Mouse (Mus musculus): ENCODE results near the gene Usp30. TPM values are rescaled to one million over a fixed set of nuclear protein-coding genes. Genes with fewer than 3 reads are reported as not detected.

The Usp30 gene
- polyA plus RNA-seq, 1 experiment from 2014 or later, result 14.3 TPM

DNA sequence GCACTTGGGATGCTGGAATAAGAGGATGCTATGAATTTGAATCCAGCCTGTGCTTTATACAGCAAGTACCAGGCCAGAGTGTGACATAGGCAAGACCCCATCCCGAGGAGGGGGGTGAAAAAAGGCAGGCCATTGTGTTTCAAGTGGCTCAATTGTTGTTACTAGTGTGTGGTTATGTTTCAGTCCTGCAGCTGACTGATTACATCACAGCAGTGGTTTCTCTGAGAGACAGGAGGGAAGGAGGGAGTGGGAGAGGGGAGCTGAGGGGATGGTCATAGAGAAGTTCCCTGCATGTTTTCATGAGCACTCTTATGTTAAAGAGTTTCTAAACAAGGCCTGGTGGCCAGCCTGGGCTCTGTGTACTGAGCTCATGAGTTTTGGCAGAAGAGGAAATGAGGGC lies 37.5 kb downstream of the Usp30 start:
- ATAC-seq (replicated peaks; ENCODE audit: low FRiP score), result no peak
- peaks cover 18% of the 10 kb centered on the region for H3K4me1 ChIP-seq
- 0 out of 2 replicates have a peak, but pooled peaks cover 3% of the 10 kb centered on the region for H3K27me3 ChIP-seq
- no peak overlapping the region for H3K9ac ChIP-seq
- 85% methylated on average over 1 of the region's 1 CpGs for WGBS
- no peaks in the 10 kb centered on the region for H3K9me3 ChIP-seq (replicated peaks)
- peaks cover 56% of the 10 kb centered on the region for H3K36me3 ChIP-seq
- H3K4me3 ChIP-seq (replicated peaks), result no peak overlapping the region
- H3K27ac ChIP-seq, result no peak overlapping the region
- H3K4me2 ChIP-seq, result no peak overlapping the region

DNA sequence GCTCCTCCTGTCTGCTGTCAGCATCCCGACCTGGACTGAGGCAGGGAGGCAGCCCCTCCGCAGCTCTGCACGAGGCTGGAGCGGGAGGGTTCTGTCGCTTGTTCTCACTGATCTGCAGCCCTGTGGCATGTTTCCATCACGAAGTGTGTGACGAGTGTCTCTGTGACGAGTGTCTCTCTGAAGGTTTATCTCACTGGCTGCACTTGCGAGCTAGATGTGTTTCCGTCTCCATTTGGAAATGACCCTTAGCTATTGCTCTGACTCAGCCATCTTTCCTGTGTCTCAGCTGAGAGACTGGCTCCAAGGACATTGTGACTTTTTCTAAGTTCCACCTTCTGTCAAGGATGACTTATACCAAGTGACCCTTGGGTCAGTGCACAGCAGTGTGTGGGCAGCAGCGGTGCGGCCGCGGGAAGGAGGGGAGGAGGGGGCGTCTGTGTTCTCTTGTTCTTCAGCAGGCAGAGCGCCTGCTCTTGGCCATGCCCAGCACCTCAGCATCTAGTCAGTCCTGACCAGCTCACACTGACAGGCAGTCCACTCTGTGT lies 41.2 kb downstream of the Usp30 start:
- H3K9ac ChIP-seq, result no peak overlapping the region
- 55% methylated on average over 16 of the region's 16 CpGs for WGBS
- peaks cover 92% of the 10 kb centered on the region for H3K36me3 ChIP-seq
- H3K27me3 ChIP-seq, result no peaks in the 10 kb centered on the region
- peaks cover 5% of the 10 kb centered on the region; the same call in 1 of the 2 replicates for H3K4me1 ChIP-seq
- ATAC-seq (replicated peaks; ENCODE audit: low FRiP score), result 0 out of 2 replicates have a peak, but pooled peaks have one; percentile 46
- H3K27ac ChIP-seq, result no peak overlapping the region
- H3K4me3 ChIP-seq (replicated peaks), result no peak overlapping the region
- H3K9me3 ChIP-seq (replicated peaks), result no peaks in the 10 kb centered on the region
- H3K4me2 ChIP-seq, result no peak overlapping the region

DNA sequence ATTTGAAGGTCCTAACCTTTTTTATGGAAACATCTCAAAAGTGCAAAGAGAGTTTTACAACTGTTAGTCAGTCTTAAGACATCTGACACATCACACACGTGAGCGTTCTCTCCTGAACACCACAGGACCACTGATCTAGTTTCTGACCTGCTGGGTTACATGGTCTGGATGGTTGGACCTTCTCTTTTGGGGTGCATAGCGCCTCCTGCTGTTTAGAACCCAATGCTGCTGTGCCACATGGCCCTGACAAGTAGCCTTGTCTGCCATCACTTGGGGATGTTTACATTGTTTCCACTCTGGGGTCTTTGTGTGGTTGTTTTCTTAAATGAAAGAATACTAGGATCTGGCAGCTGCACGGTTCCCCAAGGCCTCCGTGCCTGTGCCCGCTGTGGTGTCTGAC lies 48.1 kb downstream of the Usp30 start:
- Histone ChIP-seq H3K27me3 (no peaks in the 10 kb centered on the region), H3K4me3 (replicated peaks) (no peak overlapping the region), H3K27ac (no peak overlapping the region), H3K4me2 (no peak overlapping the region), H3K9me3 (replicated peaks) (no peaks in the 10 kb centered on the region), H3K4me1 (no peaks in the 10 kb centered on the region), H3K9ac (no peak overlapping the region), H3K36me3 (peaks cover 96% of the 10 kb centered on the region)
- WGBS, result 88% methylated on average over 6 of the region's 6 CpGs
- ATAC-seq (replicated peaks; ENCODE audit: low FRiP score), result no peak

DNA sequence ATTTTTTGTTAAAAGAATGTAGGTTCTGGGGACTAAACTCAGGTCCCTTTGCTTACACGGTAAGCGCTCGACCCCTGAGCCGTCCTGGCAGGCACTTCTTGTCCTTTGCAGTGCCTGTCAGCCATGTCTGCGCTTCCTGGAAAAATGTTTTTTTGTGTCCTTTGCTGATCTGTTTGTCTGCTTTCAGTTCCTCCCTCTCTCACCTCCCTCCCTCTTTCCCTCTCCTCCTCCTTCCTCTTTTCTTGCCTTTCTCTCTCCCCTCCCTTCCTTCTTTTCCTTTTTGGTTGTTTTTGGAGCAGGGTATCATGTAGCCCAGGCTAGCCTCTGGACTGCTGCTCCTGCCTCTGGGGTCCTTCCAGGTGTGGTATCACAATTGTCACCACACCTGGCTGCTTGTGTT lies 49.8 kb downstream of the Usp30 start:
- Histone ChIP-seq H3K27ac (no peak overlapping the region), H3K4me2 (no peak overlapping the region), H3K36me3 (peaks cover 94% of the 10 kb centered on the region), H3K9ac (no peak overlapping the region), H3K27me3 (no peaks in the 10 kb centered on the region), H3K4me1 (no peaks in the 10 kb centered on the region), H3K4me3 (replicated peaks) (no peak overlapping the region), H3K9me3 (replicated peaks) (no peaks in the 10 kb centered on the region)
- 80% methylated on average over 5 of the region's 5 CpGs for WGBS
- no peak for ATAC-seq (replicated peaks; ENCODE audit: low FRiP score)

DNA sequence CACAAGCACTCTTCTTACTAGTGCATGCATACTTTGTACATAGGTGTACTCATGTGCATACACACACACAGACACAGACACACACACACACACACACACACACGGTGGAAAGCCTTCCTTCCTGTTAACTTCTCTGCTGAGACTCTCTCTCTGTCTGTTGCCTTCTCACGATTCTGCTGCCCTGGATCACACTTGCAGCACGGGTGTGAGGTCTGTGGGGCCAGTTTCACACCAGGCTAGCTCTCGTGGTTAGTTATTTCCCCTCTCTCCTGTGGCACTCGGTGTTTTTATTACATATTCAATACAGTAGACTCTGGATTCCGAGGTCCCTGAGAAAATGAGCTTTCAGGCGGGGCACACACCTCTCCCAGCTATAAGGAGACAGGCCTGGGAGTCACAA lies 51.3 kb downstream of the Usp30 start:
- no peak for ATAC-seq (replicated peaks; ENCODE audit: low FRiP score)
- Histone ChIP-seq H3K27ac (no peak overlapping the region), H3K4me2 (no peak overlapping the region), H3K4me1 (no peaks in the 10 kb centered on the region), H3K4me3 (replicated peaks) (no peak overlapping the region), H3K27me3 (no peaks in the 10 kb centered on the region), H3K9me3 (replicated peaks) (no peaks in the 10 kb centered on the region), H3K9ac (no peak overlapping the region), H3K36me3 (peaks cover 94% of the 10 kb centered on the region)
- WGBS, result 86% methylated on average over 7 of the region's 7 CpGs

DNA sequence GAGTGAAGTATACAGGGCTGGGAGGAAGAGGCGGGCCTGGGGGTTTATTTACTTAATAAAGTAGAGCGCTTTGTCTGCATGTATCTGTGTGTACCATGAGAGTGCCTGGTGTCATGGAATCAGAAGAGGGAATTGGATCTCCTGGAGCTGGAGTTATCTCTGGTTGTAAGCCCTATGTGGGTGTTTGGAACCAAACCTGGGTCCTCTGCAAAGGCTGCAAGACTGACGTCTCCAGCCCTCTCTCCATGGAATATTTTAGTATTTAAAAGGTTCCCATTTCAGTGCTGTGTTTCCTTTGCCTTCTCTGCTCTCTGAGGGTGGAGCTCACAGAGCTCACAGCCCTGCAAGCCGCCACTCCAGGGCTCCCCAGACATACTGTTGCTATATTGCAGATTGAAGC lies 54.5 kb downstream of the Usp30 start:
- Histone ChIP-seq H3K4me3 (replicated peaks) (no peak overlapping the region), H3K4me2 (no peak overlapping the region), H3K9me3 (replicated peaks) (no peaks in the 10 kb centered on the region), H3K9ac (no peak overlapping the region), H3K4me1 (no peaks in the 10 kb centered on the region), H3K27ac (no peak overlapping the region), H3K27me3 (no peaks in the 10 kb centered on the region), H3K36me3 (peaks cover 95% of the 10 kb centered on the region)
- 85% methylated on average over 4 of the region's 4 CpGs for WGBS
- ATAC-seq (replicated peaks; ENCODE audit: low FRiP score), result no peak

DNA sequence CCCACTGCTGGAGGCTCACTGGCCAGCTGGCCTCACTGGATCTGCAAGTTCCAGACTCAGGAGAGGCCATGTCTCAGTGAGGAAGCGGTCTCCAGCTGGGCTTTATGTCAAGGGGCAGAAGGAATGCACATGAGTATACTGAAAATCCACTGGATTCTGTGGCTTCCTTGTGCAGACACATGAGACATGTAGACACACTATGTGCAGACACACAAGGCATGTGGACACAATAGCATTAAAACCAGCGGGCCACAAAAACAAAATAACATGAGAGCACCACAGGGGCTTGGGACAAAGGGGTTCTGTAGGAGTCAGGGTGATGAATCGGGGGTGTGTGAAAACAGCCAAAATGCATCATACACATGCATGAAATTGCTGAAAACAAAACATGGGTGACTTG lies 60.7 kb downstream of the Usp30 start:
- no peak overlapping the region for H3K27ac ChIP-seq
- no peak overlapping the region for H3K4me2 ChIP-seq
- H3K36me3 ChIP-seq, result peaks cover 46% of the 10 kb centered on the region
- WGBS, result 91% methylated on average over 3 of the region's 3 CpGs
- H3K9me3 ChIP-seq (replicated peaks), result no peaks in the 10 kb centered on the region
- H3K27me3 ChIP-seq, result no peaks in the 10 kb centered on the region
- no peak overlapping the region for H3K9ac ChIP-seq
- peaks cover 19% of the 10 kb centered on the region for H3K4me1 ChIP-seq
- no peak overlapping the region for H3K4me3 ChIP-seq (replicated peaks)
- ATAC-seq (replicated peaks; ENCODE audit: low FRiP score), result no peak

DNA sequence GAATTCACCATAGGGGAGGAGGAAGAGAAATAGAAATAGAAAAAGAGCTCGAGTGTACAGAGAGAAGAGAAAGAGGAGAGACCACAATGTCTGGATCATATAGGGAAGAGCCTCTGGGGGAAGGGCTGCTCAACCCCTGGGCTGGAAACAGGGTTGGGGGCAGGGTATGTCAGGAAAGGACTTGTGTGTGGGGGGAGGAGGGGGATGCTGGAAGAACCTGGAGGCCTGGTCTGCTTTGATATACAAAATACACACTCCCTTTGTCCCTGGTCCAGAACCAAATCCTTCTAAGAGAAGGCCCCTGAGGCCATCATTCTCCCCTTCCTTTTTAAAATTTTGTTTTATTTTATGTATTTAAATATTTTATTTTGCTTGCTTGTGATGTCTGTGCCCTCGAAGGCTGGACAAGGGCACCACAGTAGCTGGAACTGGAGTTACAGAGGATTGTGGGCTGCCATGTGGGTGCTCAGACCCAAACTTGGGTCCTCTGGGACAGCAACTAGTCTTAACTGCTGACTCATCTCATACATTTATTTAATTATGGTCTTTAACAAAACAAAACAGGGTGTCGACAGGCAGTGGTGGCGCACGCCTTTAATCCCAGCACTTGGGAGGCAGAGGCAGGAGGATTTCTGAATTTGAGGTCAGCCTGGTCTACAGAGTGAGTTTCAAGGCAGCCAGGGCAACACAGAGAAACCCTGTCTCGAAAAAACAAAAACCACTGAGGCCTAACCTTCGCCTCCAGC lies 61.4 kb downstream of the Usp30 start:
- WGBS, result 86% methylated on average over 7 of the region's 7 CpGs

DNA sequence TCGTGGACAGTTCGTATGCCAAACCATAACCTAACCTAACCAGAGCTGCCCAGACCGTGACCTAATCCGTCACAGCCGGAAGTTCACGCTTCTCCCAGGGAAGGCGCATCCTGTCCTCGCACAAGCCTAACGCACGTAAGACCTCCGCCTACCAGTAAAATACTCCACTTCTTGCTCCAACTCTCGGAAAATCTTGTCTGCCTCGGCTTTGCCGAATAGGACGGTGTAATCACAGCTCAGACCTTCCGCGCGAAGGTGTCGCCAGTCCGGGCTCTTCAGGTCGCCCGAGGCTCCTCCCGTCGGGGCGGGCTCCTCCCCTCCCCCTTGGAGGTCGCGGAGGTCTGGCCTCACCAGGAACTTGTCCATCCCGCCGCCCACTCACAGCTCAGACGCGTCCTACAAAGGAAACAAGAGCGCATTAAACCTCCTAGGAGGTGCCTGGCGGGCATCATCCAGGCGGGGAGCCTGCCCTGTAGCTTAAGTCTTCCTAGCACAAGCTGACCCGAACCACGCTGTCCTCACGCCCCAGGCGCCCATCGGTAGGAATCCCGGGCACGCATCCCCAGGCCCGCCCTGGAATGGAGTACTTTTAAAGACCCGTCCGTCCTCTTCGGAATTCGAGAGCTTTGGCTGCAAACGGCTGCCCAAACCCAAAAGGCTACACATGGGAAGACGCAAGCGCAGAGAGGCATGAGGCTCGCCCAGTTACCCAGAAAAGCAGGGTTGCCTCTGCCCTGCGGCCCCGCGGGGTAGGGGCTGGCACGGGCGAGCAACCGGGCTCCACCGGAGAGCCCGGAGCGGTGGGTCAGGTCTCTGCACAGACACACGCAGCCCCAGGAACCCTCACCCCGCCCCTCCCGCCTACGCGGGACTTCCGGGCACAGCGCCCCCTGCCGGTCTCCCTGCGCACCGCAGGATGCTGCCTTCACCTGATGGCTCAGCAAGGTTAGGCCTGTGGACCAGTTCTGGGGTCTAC lies 62.4 kb downstream of the Usp30 start, which contains the start of gene Alkbh2:
TSS of gene Alkbh2 (minus strand) at position 845 of the 976 bp plus-strand sequence.
- Histone ChIP-seq H3K27me3 (no peaks in the 10 kb centered on the region), H3K27ac (peak within 1 kb of the TSS; percentile 94), H3K9me3 (replicated peaks) (no peaks in the 10 kb centered on the region), H3K4me2 (peak within 1 kb of the TSS; percentile 98), H3K9ac (peak within 1 kb of the TSS; percentile 67), H3K36me3 (peaks cover 30% of the 10 kb centered on the region), H3K4me3 (replicated peaks) (peak within 1 kb of the TSS; percentile 70), H3K4me1 (peaks cover 33% of the 10 kb centered on the region)
- under 1% methylated on average over 69 of the region's 69 CpGs for WGBS
- peak; percentile 10; the same call in 1 of the 2 replicates for ATAC-seq (replicated peaks; ENCODE audit: low FRiP score)

More for the DNA sequence above, 61.4 kb downstream of the Usp30 start:
- H3K4me1 ChIP-seq, result peaks cover 24% of the 10 kb centered on the region
- no peaks in the 10 kb centered on the region for H3K9me3 ChIP-seq (replicated peaks)
- H3K9ac ChIP-seq, result no peak overlapping the region
- peaks cover 39% of the 10 kb centered on the region for H3K36me3 ChIP-seq
- peak overlapping the region; percentile 94; the same call in 1 of the 2 replicates for H3K27ac ChIP-seq
- no peak for ATAC-seq (replicated peaks; ENCODE audit: low FRiP score)
- no peaks in the 10 kb centered on the region for H3K27me3 ChIP-seq
- peak overlapping the region; percentile 98 for H3K4me2 ChIP-seq
- H3K4me3 ChIP-seq (replicated peaks), result peak overlapping the region; percentile 70

DNA sequence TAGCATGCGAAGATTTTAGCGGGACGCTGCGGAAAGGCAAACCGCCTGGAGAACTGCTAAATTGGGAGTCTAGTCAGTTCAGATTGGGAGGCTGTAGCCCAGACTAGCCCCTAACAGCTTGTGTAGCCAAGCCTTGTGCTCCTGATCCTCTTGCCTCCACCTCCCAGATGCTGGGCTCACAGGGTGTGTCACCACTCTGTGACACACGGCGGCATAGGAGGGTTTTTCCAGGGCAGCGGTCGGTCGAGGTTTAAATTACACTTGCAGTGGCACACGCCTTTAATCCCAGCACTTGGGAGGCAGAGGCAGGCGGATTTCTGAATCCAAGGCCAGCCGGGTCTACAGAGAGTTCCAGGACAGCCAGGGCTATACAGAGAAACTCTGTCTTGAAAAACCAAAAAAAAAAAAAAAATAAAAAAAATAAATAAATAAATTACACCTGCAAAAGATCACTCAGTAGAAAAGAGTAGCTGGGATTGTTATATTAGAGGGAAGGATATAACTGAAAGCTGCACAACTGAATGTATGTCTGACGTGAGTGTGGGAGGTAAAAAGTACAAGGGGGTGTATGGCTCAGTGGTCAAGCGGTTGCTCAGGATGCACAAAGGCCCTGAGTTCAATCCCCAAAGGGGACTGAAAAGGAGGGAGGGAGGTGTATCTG lies 64.4 kb downstream of the Usp30 start:
- peaks cover 47% of the 10 kb centered on the region for H3K4me1 ChIP-seq
- H3K4me3 ChIP-seq (replicated peaks), result peak overlapping the region; percentile 84
- H3K4me2 ChIP-seq, result peak overlapping the region; percentile 96
- peaks cover 15% of the 10 kb centered on the region for H3K36me3 ChIP-seq
- 78% methylated on average over 15 of the region's 15 CpGs for WGBS
- ATAC-seq (replicated peaks; ENCODE audit: low FRiP score), result no peak
- H3K27me3 ChIP-seq, result no peaks in the 10 kb centered on the region
- H3K9ac ChIP-seq, result peak overlapping the region; percentile 67; the same call in 1 of the 2 replicates
- no peaks in the 10 kb centered on the region for H3K9me3 ChIP-seq (replicated peaks)
- no peak overlapping the region for H3K27ac ChIP-seq

DNA sequence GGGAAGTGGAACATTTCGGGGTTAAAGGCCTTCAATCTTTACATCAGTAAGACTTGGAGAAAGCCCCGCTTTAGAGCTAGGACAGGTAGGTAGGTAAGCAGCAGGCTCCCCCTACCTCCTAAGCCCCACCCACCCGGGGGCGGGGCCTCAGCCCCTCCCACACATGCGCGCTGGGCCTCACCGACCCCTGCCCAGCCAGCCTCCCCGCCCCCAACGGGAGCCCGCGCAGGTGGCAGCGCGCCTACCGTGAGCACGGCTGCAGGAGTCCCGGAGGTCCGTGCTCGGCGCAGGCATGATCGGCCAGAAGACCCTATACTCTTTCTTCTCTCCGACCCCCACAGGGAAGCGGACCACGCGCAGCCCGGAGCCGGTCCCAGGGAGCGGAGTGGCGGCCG lies 64.9 kb downstream of the Usp30 start, which contains the start of gene Ung:
TSS of gene Ung (plus strand) at position 176 of the 395 bp plus-strand sequence.
- Histone ChIP-seq H3K36me3 (peaks cover 15% of the 10 kb centered on the region), H3K4me2 (peak within 1 kb of the TSS; percentile 96), H3K27ac (peak within 1 kb of the TSS; percentile 85), H3K4me1 (peaks cover 47% of the 10 kb centered on the region), H3K27me3 (no peaks in the 10 kb centered on the region), H3K9ac (peak within 1 kb of the TSS; percentile 67), H3K4me3 (replicated peaks) (peak within 1 kb of the TSS; percentile 84), H3K9me3 (replicated peaks) (no peaks in the 10 kb centered on the region)
- ATAC-seq (replicated peaks; ENCODE audit: low FRiP score), result peak; percentile 50
- under 1% methylated on average over 29 of the region's 29 CpGs for WGBS
